Mouse (Mus musculus) midbrain, embryonic 11.5 days (tissue): ENCODE data around the gene Hnf1a. TPM values are rescaled to one million over a fixed set of nuclear protein-coding genes. Genes with fewer than 3 reads are reported as not detected.

Experiments
- polyA plus RNA-seq: library from polyadenylated mRNA; unstranded; fragments of >200 nt; fragmentation: Nextera tagmentation; extraction: Ambion mirVana; gene quantifications from 2 replicates; pipeline ENCODE4 v1.2.1, GENCODE M21; 2014

Hnf1a gene
- polyA plus RNA-seq, 1 experiment from 2014 or later: not detected

Other genes starting within 250 kb of the Hnf1a start
- 64.7 and 71.9 TPM in 2 replicates for gene Ankrd13a, start 196.4 kb downstream of the Hnf1a start, polyA plus RNA-seq
- 29.5 and 30.0 TPM in 2 replicates for gene Git2, start 195.6 kb downstream of the Hnf1a start, polyA plus RNA-seq
- gene 1500011B03Rik, start 147.6 kb downstream of the Hnf1a start, polyA plus RNA-seq: 150 and 157 TPM in 2 replicates
- gene 4930519G04Rik, start 117.4 kb downstream of the Hnf1a start, polyA plus RNA-seq: not detected in 2 replicates
- gene Gm9936, start 112.4 kb downstream of the Hnf1a start, polyA plus RNA-seq: 0.28 and 0.56 TPM in 2 replicates
- 1.3 and 1.8 TPM in 2 replicates for gene Oasl2, start 74.2 kb downstream of the Hnf1a start, polyA plus RNA-seq
- gene Oasl1, start 47.9 kb downstream of the Hnf1a start, polyA plus RNA-seq: not detected in 2 replicates
- 43.5 and 46.3 TPM in 2 replicates for gene 2210016L21Rik, start 28.9 kb downstream of the Hnf1a start, polyA plus RNA-seq
- gene Sppl3, start 40.0 kb upstream of the Hnf1a start, polyA plus RNA-seq: 21.7 and 23.6 TPM in 2 replicates
- 23.2 and 26.6 TPM in 2 replicates for gene Gm10401, start 127.2 kb upstream of the Hnf1a start, polyA plus RNA-seq
- 21.6 and 23.5 TPM in 2 replicates for gene Acads, start 148.3 kb upstream of the Hnf1a start, polyA plus RNA-seq
- gene Unc119b, start 163.9 kb upstream of the Hnf1a start, polyA plus RNA-seq: 55.1 and 64.6 TPM in 2 replicates
- gene Mlec, start 187.1 kb upstream of the Hnf1a start, polyA plus RNA-seq: 30.0 and 37.3 TPM in 2 replicates
- 1.1 and 2.3 TPM in 2 replicates for gene Cabp1, start 223.3 kb upstream of the Hnf1a start, polyA plus RNA-seq